Mouse (Mus musculus) liver, embryonic 15.5 days (tissue): ENCODE measurements around the gene Cask. TPM values are rescaled to one million over a fixed set of nuclear protein-coding genes. Genes with fewer than 3 reads are reported as not detected.

Source experiments
- ATAC-seq: fragments of 200-750 bp; cut with Nextera tagmentation; 2 replicates; pipeline ENCODE4 v1.8.0; 2017; ENCODE audit warnings: moderate number of reproducible peaks, mild to moderate bottlenecking, moderate library complexity; ENCODE audit not compliant: insufficient read depth
- H3K27ac ChIP-seq: fragments of 300-500 bp; sonication (generic); replicated peaks from 2 replicates; pipeline ENCODE4 v1.5.1; 2015; ENCODE audit warnings: mild to moderate bottlenecking, inconsistent platforms
- H3K27me3 ChIP-seq: fragments of 300-500 bp; sonication (generic); 2 replicates; pipeline ENCODE4 v1.6.1; 2015; ENCODE audit warnings: mild to moderate bottlenecking, inconsistent platforms
- H3K36me3 ChIP-seq: fragments of 300-500 bp; sonication (generic); replicated peaks from 2 replicates; pipeline ENCODE4 v1.6.1; 2015; ENCODE audit warnings: moderate library complexity, mild to moderate bottlenecking, inconsistent platforms
- H3K4me1 ChIP-seq: fragments of 300-500 bp; sonication (generic); replicated peaks from 2 replicates; pipeline ENCODE4 v1.6.1; 2015; ENCODE audit warnings: inconsistent platforms
- H3K4me2 ChIP-seq: fragments of 300-500 bp; sonication (generic); 2 replicates; pipeline ENCODE4 v1.6.1; 2015; ENCODE audit warnings: moderate library complexity, mild to moderate bottlenecking, inconsistent platforms
- H3K4me3 ChIP-seq: fragments of 300-500 bp; sonication (generic); replicated peaks from 2 replicates; pipeline ENCODE4 v1.5.1; 2015; ENCODE audit warnings: mild to moderate bottlenecking, inconsistent platforms
- H3K9ac ChIP-seq: fragments of 300-500 bp; sonication (generic); 2 replicates; pipeline ENCODE4 v1.6.1; 2015; ENCODE audit warnings: moderate library complexity, mild to moderate bottlenecking, inconsistent platforms
- H3K9me3 ChIP-seq: fragments of 300-500 bp; sonication (generic); replicated peaks from 2 replicates; pipeline ENCODE4 v1.6.1; 2016; ENCODE audit warnings: inconsistent platforms
- WGBS: fragments of 180-500 bp; shearing (Covaris S2); methylation state at CpG from one replicate; pipeline ENCODE4 v1.1.7; 2015; ENCODE audit warnings: mixed read lengths; ENCODE audit not compliant: insufficient replicate concordance; 5-methylcytosine and 5-hydroxymethylcytosine counted together
- polyA plus RNA-seq: library from polyadenylated mRNA; unstranded; fragments of >200 nt; fragmentation: Nextera tagmentation; extraction: Ambion mirVana; gene quantifications from 2 replicates; pipeline ENCODE4 v1.2.1, GENCODE M21; 2015

Cask gene
- polyA plus RNA-seq, 1 experiment from 2014 or later: 1.0 TPM

DNA sequence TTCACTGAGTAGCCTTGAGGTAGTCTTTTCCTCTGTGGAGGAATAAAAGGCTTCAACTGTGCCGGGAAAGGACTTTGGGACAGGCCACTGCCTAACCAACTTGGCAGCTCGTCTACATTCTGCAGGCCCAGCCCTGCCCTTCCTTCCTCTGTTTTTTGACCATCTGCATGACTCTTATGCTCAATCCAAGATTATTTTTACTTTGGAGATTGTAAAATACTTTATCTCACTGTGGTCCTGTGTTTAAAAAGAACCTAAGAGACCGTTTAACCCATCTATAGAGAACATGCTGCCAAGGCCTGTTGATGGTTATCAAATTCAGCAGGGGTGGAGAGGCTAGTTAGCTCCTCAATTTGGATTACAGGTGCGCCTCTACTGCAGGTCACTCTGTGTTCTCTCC, 229.7 kb downstream of the Cask start:
- no peaks in the 10 kb centered on the region for H3K9me3 ChIP-seq
- 54% methylated on average over 4 of the region's 4 CpGs for WGBS
- H3K4me3 ChIP-seq: no peak overlapping the region
- H3K4me1 ChIP-seq: no peaks in the 10 kb centered on the region
- no peaks in the 10 kb centered on the region for H3K27me3 ChIP-seq
- H3K9ac ChIP-seq: no peak overlapping the region
- no peak overlapping the region for H3K27ac ChIP-seq
- no peak overlapping the region for H3K4me2 ChIP-seq
- ATAC-seq: no peak
- H3K36me3 ChIP-seq: no peaks in the 10 kb centered on the region

- H3K4me1 ChIP-seq: no peaks in the 10 kb centered on the region
- no peak overlapping the region for H3K27ac ChIP-seq
- H3K27me3 ChIP-seq: no peaks in the 10 kb centered on the region
- H3K4me3 ChIP-seq: no peak overlapping the region
- H3K9me3 ChIP-seq: no peaks in the 10 kb centered on the region
- no peak for ATAC-seq
- no peak overlapping the region for H3K9ac ChIP-seq
- H3K36me3 ChIP-seq: no peaks in the 10 kb centered on the region
- no peak overlapping the region for H3K4me2 ChIP-seq
- 47% methylated on average over 4 of the region's 4 CpGs for WGBS
These were observed 232.7 kb downstream of the Cask start for GRCm38 (mm10) chrX:13618476-13618875.

- no peak overlapping the region for H3K9ac ChIP-seq
- H3K36me3 ChIP-seq: no peaks in the 10 kb centered on the region
- no peak overlapping the region for H3K4me2 ChIP-seq
- no peak overlapping the region for H3K27ac ChIP-seq
- no peaks in the 10 kb centered on the region for H3K27me3 ChIP-seq
- H3K4me3 ChIP-seq: no peak overlapping the region
- H3K4me1 ChIP-seq: no peaks in the 10 kb centered on the region
- 61% methylated on average over 1 of the region's 1 CpGs for WGBS
- no peak for ATAC-seq
- H3K9me3 ChIP-seq: no peaks in the 10 kb centered on the region
These were observed 233.9 kb downstream of the Cask start for GRCm38 (mm10) chrX:13617294-13617693.

DNA sequence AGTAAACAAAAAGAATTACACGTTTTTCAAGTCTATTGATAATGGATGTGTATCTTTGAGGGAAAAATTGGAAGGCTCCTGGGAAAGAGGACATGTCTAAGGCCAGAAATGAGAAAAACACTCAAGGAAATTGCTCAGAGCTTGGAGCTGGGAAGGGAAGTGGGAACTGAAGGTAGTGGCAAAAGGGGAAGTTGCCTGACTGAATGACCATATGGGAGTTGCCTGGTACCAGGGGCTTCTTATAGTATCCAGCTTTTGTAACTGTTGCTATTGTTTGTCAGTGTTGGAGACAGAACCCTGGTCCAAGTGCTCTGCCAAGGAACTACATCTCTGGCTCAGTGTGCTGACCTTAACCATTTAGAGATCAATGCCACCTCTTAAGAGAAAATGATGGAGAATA, 234.4 kb downstream of the Cask start:
- Histone ChIP-seq H3K9ac (no peak overlapping the region), H3K4me1 (no peaks in the 10 kb centered on the region), H3K36me3 (no peaks in the 10 kb centered on the region), H3K4me3 (no peak overlapping the region), H3K27me3 (no peaks in the 10 kb centered on the region), H3K4me2 (no peak overlapping the region), H3K9me3 (no peaks in the 10 kb centered on the region), H3K27ac (no peak overlapping the region)
- ATAC-seq: no peak
- WGBS: 33% methylated on average over 1 of the region's 1 CpGs

GRCm38 (mm10) chrX:13612115-13612514, 239.1 kb downstream of the Cask start:
- Histone ChIP-seq H3K27me3 (no peaks in the 10 kb centered on the region), H3K27ac (no peak overlapping the region), H3K4me3 (no peak overlapping the region), H3K36me3 (no peaks in the 10 kb centered on the region), H3K4me2 (no peak overlapping the region), H3K4me1 (no peaks in the 10 kb centered on the region), H3K9me3 (no peaks in the 10 kb centered on the region), H3K9ac (no peak overlapping the region)
- ATAC-seq: no peak
- 32% methylated on average over 2 of the region's 2 CpGs for WGBS

DNA sequence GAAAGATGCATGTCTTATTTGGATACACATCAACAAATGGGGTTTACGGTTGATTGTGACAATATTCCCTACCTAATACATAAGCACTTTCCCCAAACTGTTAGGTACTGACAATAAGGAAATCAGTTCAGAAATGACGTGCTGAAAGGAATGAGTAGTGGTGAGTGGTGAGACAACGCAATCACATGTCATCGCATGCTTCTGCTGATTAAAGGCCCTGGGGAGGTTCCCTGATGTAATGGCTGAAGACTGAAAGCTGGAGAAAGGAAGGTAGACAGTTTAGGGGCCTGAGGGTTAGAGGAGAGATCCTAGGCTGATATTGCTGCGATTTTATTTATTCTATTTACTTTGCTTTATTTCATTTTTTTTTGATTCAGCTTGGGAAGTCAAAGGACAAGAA, 240.1 kb downstream of the Cask start:
- WGBS: 64% methylated on average over 5 of the region's 5 CpGs
- Histone ChIP-seq H3K36me3 (no peaks in the 10 kb centered on the region), H3K27ac (no peak overlapping the region), H3K27me3 (no peaks in the 10 kb centered on the region), H3K4me3 (no peak overlapping the region), H3K9ac (no peak overlapping the region), H3K4me1 (no peaks in the 10 kb centered on the region), H3K9me3 (no peaks in the 10 kb centered on the region), H3K4me2 (no peak overlapping the region)
- ATAC-seq: no peak

DNA sequence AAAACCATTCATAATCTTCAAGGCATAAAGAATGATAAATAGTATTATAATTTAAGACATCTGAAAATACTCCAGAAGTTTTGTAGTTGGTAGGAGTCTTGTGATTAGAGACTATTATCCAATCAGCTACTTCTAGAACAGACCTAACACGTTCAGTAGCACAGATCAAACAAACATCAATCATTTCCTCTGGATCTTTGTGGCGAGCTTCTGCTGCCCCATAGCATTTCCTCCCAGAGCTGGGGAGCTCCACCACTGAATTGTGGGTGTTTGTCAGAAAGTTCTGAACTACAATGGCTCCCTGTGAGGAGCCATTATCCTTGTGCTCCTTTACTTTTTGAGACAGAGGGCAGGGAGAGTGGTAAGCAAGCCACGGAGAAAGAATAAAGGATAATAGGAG, 243.4 kb downstream of the Cask start:
- H3K27me3 ChIP-seq: no peaks in the 10 kb centered on the region
- no peak overlapping the region for H3K4me3 ChIP-seq
- no peak overlapping the region for H3K27ac ChIP-seq
- no peaks in the 10 kb centered on the region for H3K9me3 ChIP-seq
- WGBS: 28% methylated on average over 3 of the region's 3 CpGs
- H3K9ac ChIP-seq: no peak overlapping the region
- H3K36me3 ChIP-seq: no peaks in the 10 kb centered on the region
- H3K4me2 ChIP-seq: no peak overlapping the region
- H3K4me1 ChIP-seq: no peaks in the 10 kb centered on the region
- no peak for ATAC-seq

DNA sequence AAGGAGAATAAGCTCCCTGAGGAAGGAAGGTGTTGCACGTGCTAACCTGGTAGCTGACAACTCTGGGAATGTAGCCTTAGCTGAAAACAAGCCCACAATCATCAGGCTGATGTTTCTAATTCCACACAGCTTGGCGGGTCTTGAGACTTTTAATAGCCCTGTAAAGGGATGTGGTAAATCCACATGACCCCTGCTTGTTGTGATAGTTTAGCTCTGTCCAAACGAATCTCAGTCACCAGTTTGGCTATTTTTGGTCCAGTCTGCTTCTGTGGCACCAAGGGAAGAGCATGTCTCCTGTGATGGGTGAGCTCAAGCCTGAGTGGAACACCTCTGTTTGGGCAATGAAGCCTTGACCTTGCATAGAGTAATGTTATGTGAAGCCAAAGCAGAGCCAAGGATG, 244.4 kb downstream of the Cask start:
- H3K27me3 ChIP-seq: no peaks in the 10 kb centered on the region
- no peak overlapping the region for H3K9ac ChIP-seq
- H3K36me3 ChIP-seq: no peaks in the 10 kb centered on the region
- no peak overlapping the region for H3K4me2 ChIP-seq
- WGBS: 35% methylated on average over 3 of the region's 3 CpGs
- no peak overlapping the region for H3K27ac ChIP-seq
- H3K4me1 ChIP-seq: no peaks in the 10 kb centered on the region
- no peaks in the 10 kb centered on the region for H3K9me3 ChIP-seq
- H3K4me3 ChIP-seq: no peak overlapping the region
- ATAC-seq: no peak

- H3K36me3 ChIP-seq: no peaks in the 10 kb centered on the region
- WGBS: 21% methylated on average over 1 of the region's 1 CpGs
- H3K27me3 ChIP-seq: no peaks in the 10 kb centered on the region
- H3K4me3 ChIP-seq: no peak overlapping the region
- no peak overlapping the region for H3K27ac ChIP-seq
- H3K4me2 ChIP-seq: no peak overlapping the region
- no peak overlapping the region for H3K9ac ChIP-seq
- no peaks in the 10 kb centered on the region for H3K4me1 ChIP-seq
- H3K9me3 ChIP-seq: no peaks in the 10 kb centered on the region
- no peak for ATAC-seq
These were observed 251.2 kb downstream of the Cask start for GRCm38 (mm10) chrX:13599966-13600365.

- Histone ChIP-seq H3K9me3 (no peaks in the 10 kb centered on the region), H3K4me1 (no peaks in the 10 kb centered on the region), H3K27ac (no peak overlapping the region), H3K36me3 (no peaks in the 10 kb centered on the region), H3K9ac (no peak overlapping the region), H3K4me2 (no peak overlapping the region), H3K27me3 (no peaks in the 10 kb centered on the region), H3K4me3 (no peak overlapping the region)
- ATAC-seq: no peak
- WGBS: 29% methylated on average over 2 of the region's 2 CpGs
These were observed 251.8 kb downstream of the Cask start for GRCm38 (mm10) chrX:13599373-13599772.

DNA sequence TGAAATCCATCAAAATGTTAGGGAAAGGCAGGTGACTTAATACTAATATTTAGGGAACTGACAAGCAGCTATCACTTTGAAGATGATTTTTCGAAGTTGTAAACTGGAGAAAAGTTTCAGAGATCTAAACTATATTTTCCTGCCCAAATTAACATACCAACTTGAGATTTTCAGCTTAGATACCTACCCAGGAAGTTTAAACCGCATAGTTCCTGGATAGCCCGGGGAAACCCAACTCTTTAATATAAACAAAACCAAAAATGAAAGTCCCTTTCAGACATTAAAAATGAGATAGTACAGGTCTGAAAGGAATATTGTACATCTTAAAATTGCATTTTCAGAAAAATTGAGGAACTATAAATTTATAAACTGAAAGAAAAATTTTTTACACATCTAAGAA, 273.5 kb downstream of the Cask start:
- Histone ChIP-seq H3K27me3 (no peaks in the 10 kb centered on the region), H3K4me2 (no peak overlapping the region), H3K36me3 (no peaks in the 10 kb centered on the region), H3K4me3 (no peak overlapping the region), H3K9ac (no peak overlapping the region), H3K4me1 (no peaks in the 10 kb centered on the region), H3K9me3 (no peaks in the 10 kb centered on the region), H3K27ac (no peak overlapping the region)
- WGBS: 29% methylated on average over 3 of the region's 3 CpGs
- ATAC-seq: no peak

- Histone ChIP-seq H3K4me2 (no peak overlapping the region), H3K27me3 (no peaks in the 10 kb centered on the region), H3K9me3 (no peaks in the 10 kb centered on the region), H3K4me1 (no peaks in the 10 kb centered on the region), H3K27ac (no peak overlapping the region), H3K36me3 (no peaks in the 10 kb centered on the region), H3K4me3 (no peak overlapping the region), H3K9ac (no peak overlapping the region)
- ATAC-seq: no peak
- WGBS: 23% methylated on average over 2 of the region's 2 CpGs
These were observed 274.6 kb downstream of the Cask start for GRCm38 (mm10) chrX:13576606-13577005.
